Mouse (Mus musculus) retina, adult 2 months (tissue): ENCODE results near the gene Kctd7.
A peak's percentile ranks its signal among the peaks of the same experiment; 100 is the strongest.

Source experiments
- DNase-seq: peaks from one replicate; pipeline ENCODE4 v3.0.0-alpha.2; 2012; ENCODE audit warnings: low read depth, low spot score

Gene Kctd7

GRCm38 (mm10) chr5:130143101-130143500, 1.6 kb upstream of the Kctd7 start:
- DNase-seq = no peak

GRCm38 (mm10) chr5:130143977-130144333, 706 bp upstream of the Kctd7 start:
- DNase-seq = no peak

GRCm38 (mm10) chr5:130145961-130146360, 1.3 kb downstream of the Kctd7 start:
- no peak for DNase-seq

GRCm38 (mm10) chr5:130149726-130150310, 5.2 kb downstream of the Kctd7 start:
- no peak for DNase-seq

GRCm38 (mm10) chr5:130154286-130154685, 9.6 kb downstream of the Kctd7 start:
- no peak for DNase-seq

- no peak for DNase-seq
These were observed 13.9 kb downstream of the Kctd7 start for GRCm38 (mm10) chr5:130158545-130158944.

- DNase-seq = no peak
These were observed 15.1 kb downstream of the Kctd7 start for GRCm38 (mm10) chr5:130159761-130160201.

GRCm38 (mm10) chr5:130163670-130164069, 19.0 kb downstream of the Kctd7 start:
- no peak for DNase-seq

GRCm38 (mm10) chr5:130165213-130165612, 20.6 kb downstream of the Kctd7 start:
- no peak for DNase-seq

GRCm38 (mm10) chr5:130169109-130169508, 24.4 kb downstream of the Kctd7 start:
- DNase-seq = no peak

GRCm38 (mm10) chr5:130170666-130171422, 26.2 kb downstream of the Kctd7 start:
- no peak for DNase-seq

- peak; percentile 80 for DNase-seq
These were observed 26.8 kb downstream of the Kctd7 start, which contains the start of gene Rabgef1 for GRCm38 (mm10) chr5:130171423-130171954. Rabgef1 (plus strand) TSS chr5:130171798.

- DNase-seq = no peak
These were observed 27.4 kb downstream of the Kctd7 start for GRCm38 (mm10) chr5:130171956-130172601.

- no peak for DNase-seq
These were observed 28.4 kb downstream of the Kctd7 start for GRCm38 (mm10) chr5:130173012-130173411.

GRCm38 (mm10) chr5:130177871-130178270, 33.2 kb downstream of the Kctd7 start:
- no peak for DNase-seq

- DNase-seq = no peak
These were observed 35.7 kb downstream of the Kctd7 start for GRCm38 (mm10) chr5:130180362-130180761.

GRCm38 (mm10) chr5:130181740-130182540, 37.3 kb downstream of the Kctd7 start:
- no peak for DNase-seq

GRCm38 (mm10) chr5:130182541-130182821, 37.8 kb downstream of the Kctd7 start:
- no peak for DNase-seq

- no peak for DNase-seq
These were observed 39.7 kb downstream of the Kctd7 start for GRCm38 (mm10) chr5:130184193-130184856.

- no peak for DNase-seq
These were observed 40.7 kb downstream of the Kctd7 start for GRCm38 (mm10) chr5:130185312-130185711.

- DNase-seq = no peak
These were observed 42.7 kb downstream of the Kctd7 start for GRCm38 (mm10) chr5:130187383-130187782.
